Mouse (Mus musculus): ENCODE data around the gene Bckdhb. TPM values are rescaled to one million over a fixed set of nuclear protein-coding genes. Genes with fewer than 3 reads are reported as not detected.
"Not testable (repeated sequence)": the region's sequence is repeated elsewhere in the genome, so short reads cannot be mapped to it uniquely, and the experiment has no call there.

The Bckdhb gene
- polyA plus RNA-seq, 1 experiment, result 21.9 TPM

DNA sequence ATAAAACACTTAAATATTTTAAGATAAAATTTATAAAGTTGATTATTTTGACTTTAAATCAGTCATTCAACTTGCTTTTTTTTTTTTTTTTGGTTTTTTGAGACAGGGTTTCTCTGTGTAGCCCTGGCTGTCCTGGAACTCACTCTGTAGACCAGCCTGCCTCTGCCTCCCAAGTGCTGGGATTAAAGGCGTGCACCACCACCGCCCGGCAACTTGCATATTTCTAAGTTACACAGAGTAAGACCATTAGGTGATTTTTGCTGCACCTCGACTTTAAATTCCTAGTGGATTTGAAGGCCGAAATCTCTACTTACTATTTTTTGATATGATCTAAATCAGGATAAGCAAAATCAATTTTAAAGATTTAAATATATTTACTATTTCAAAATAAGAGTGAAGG, 589 bp upstream of the Bckdhb start:
- DNase-seq (ENCODE audit: low read depth), result no peak
- TF ChIP-seq POLR2A (IDR thresholded peaks at IDR 0.05; ENCODE audit: borderline replicate concordance, extremely low read depth, insufficient read depth, insufficient read length, poor library complexity, severe bottlenecking) (no peak), CTCF (IDR thresholded peaks at IDR 0.05; ENCODE audit: borderline replicate concordance, extremely low read depth, insufficient read depth, insufficient read length) (no peak)

DNA sequence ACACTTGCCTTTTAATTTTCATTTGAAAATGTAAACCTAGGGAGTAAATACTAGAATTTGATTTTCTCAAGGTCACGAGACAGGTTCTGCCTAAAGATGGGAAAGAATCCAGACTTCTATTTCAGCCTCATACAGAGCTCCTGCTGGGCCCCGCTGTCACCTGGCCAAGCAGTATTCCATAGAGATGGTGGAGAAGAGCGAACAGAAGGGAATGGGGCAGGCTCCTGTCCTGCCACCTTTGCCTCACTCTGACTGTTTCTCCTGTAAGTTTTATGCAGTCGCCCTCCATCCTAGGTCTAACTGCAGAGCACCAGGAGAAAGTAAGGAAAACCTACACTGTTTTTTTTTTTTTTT, 720 bp downstream of the Bckdhb start:
- DNase-seq (ENCODE audit: low read depth), result no peak
- no peak for TF ChIP-seq CTCF (IDR thresholded peaks at IDR 0.05; ENCODE audit: borderline replicate concordance, extremely low read depth, insufficient read depth, insufficient read length)
- no peak for TF ChIP-seq POLR2A (IDR thresholded peaks at IDR 0.05; ENCODE audit: borderline replicate concordance, extremely low read depth, insufficient read depth, insufficient read length, poor library complexity, severe bottlenecking)

DNA sequence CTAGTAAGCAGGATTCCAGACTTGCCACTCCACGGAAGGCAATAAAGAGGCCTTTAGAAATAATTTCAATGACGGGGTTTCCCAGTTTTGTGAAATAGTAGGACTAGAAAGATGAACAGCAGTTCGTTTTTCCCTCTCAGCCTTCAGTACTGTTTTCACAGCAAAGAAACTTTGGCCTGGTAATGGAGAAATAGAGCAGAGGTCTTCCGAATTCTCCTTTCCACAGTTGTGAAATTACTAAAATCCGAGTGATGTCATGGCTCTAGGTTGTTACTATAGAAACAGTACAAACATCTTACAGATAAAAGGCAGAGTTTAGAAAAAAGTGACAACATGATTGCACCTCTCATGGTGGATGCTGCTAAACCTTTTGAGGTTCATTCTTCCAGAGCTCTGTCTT, 1.4 kb downstream of the Bckdhb start:
- TF ChIP-seq CTCF (IDR thresholded peaks at IDR 0.05; ENCODE audit: borderline replicate concordance, extremely low read depth, insufficient read depth, insufficient read length) (no peak), POLR2A (IDR thresholded peaks at IDR 0.05; ENCODE audit: borderline replicate concordance, extremely low read depth, insufficient read depth, insufficient read length, poor library complexity, severe bottlenecking) (no peak)
- DNase-seq (ENCODE audit: low read depth), result no peak

DNA sequence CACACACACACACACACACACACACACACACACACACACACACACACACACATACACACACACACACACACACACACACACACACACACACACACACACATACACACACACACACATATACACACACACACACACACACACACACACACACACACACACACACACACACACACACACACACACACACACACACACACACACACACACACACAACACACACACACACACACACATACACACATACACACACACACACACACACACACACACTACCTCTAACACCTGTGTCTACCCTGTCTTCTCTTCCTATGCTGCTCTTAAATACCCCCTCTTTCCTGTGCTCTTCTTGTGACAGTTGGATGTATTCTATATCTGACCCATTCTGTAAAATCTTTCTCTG, 14.6 kb downstream of the Bckdhb start:
- DNase-seq (ENCODE audit: low read depth), result not testable (repeated sequence)

DNA sequence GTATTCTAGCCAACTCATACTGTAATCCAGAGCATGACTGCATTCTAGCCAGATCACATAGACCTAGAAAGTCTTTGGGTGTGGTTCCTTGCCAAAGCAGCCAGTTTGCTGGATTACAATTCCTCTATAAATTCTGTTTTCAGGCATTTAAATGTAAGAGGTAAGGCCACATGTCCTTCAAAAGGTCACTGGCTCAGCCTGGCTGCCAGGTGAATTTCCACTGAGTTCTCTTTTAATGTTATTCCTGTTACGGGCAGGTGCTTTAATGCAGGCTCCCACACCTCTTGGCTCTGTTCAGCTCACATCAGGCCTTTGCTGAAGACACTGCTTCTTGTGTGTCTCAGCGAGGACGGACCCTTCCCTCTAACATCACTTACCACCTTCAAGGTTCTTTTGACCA, 15.1 kb downstream of the Bckdhb start:
- TF ChIP-seq POLR2A (IDR thresholded peaks at IDR 0.05; ENCODE audit: borderline replicate concordance, extremely low read depth, insufficient read depth, insufficient read length, poor library complexity, severe bottlenecking) (no peak), CTCF (IDR thresholded peaks at IDR 0.05; ENCODE audit: borderline replicate concordance, extremely low read depth, insufficient read depth, insufficient read length) (no peak)
- DNase-seq (ENCODE audit: low read depth), result no peak

DNA sequence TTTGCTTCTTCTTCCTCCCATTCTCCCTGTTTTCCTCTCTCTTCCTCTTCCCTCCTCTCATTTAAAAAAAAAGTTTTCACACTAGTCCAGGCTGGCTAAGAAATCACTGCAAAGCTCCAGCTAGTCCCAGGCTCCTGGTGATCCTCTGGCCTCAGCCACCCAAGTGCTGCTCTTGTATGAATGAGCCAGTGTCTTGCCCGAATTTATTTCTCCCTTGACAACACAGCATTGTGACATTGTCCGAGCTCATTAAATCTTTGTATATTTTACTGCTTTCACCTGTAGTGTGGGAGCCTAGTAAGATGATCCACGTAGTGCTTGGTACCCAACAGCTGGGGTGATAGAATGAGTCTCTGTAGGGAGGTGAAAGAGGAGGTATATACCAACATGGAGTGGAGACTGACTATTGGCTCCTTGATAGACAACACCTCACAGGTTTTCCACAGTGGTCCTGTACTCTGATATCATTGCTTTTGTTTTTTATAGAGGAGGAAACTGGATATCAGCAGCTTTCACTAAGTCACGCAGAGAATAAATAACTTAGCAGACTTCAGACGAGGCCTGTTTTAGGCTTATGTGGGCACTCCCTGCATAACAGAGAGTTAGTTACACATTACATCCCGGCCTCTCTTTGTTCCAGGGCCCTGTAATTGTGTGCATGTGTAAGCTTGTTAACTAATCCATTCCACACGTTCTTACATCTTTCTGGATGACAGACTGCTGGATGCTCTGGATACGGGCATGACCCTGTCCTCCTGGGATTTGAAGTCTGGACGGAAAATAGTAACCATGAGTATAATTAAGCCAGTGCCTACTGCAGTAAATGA, 15.8 kb downstream of the Bckdhb start:
- TF ChIP-seq CTCF (IDR thresholded peaks at IDR 0.05; ENCODE audit: borderline replicate concordance, extremely low read depth, insufficient read depth, insufficient read length) (no peak), POLR2A (IDR thresholded peaks at IDR 0.05; ENCODE audit: borderline replicate concordance, extremely low read depth, insufficient read depth, insufficient read length, poor library complexity, severe bottlenecking) (no peak)
- DNase-seq (ENCODE audit: low read depth), result no peak

DNA sequence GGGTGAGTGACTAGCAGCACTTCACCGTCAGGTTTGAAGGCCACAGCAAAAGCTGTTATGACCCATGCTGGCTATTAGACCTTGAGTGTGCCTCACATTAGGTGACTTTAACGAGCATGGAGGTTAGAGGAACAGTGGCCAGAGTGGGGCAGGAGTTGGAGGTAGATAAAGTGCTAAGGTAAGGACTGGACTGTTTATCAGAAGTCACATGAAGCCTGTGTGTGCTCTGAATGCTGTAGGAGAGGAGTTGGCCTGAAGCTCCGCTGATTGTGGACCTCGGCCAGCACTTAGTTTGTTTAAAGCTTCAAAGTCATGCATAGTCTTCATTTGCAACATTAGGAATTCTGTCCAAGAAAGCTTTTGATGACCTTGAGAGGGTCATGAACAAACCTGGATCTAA, 26.4 kb downstream of the Bckdhb start:
- TF ChIP-seq CTCF (IDR thresholded peaks at IDR 0.05; ENCODE audit: borderline replicate concordance, extremely low read depth, insufficient read depth, insufficient read length), result no peak
- no peak for TF ChIP-seq POLR2A (IDR thresholded peaks at IDR 0.05; ENCODE audit: borderline replicate concordance, extremely low read depth, insufficient read depth, insufficient read length, poor library complexity, severe bottlenecking)
- no peak for DNase-seq (ENCODE audit: low read depth)

DNA sequence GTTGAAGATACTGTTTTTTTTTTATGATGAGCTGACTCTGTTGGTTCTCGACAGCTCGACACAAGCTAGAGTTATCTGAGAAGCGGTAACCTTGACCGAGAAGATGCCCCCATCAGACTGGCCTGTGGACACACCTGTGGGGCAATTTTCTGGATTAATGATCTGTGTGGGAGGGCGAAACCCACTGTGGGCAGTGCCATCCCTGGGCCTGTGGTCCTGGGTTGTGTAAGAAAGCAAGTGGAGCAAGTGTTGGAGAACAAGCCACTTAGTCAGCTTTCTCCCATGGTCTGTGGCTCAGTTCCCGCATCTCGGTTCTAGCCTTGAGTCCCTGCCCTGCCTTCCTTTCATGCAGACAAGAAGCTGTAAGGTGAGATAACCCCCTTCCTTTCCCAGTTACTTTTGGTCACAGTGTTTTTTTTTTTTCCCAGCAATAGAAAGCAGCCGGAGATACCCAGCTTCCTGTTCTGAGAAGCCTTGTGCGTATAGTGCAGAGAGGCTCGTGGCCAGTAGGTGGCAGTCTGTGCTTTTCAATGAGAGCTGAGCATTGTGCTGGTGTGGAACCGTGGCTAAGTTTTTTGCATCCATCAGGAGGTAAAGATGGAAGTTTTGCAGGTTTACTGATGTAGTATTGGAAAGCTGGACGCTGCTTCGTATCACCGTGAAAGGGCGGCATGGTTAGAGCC, 31.8 kb downstream of the Bckdhb start:
- TF ChIP-seq CTCF (IDR thresholded peaks at IDR 0.05; ENCODE audit: borderline replicate concordance, extremely low read depth, insufficient read depth, insufficient read length) (peak; percentile 93), POLR2A (IDR thresholded peaks at IDR 0.05; ENCODE audit: borderline replicate concordance, extremely low read depth, insufficient read depth, insufficient read length, poor library complexity, severe bottlenecking) (no peak)
- peak; percentile 90 for DNase-seq (ENCODE audit: low read depth)

DNA sequence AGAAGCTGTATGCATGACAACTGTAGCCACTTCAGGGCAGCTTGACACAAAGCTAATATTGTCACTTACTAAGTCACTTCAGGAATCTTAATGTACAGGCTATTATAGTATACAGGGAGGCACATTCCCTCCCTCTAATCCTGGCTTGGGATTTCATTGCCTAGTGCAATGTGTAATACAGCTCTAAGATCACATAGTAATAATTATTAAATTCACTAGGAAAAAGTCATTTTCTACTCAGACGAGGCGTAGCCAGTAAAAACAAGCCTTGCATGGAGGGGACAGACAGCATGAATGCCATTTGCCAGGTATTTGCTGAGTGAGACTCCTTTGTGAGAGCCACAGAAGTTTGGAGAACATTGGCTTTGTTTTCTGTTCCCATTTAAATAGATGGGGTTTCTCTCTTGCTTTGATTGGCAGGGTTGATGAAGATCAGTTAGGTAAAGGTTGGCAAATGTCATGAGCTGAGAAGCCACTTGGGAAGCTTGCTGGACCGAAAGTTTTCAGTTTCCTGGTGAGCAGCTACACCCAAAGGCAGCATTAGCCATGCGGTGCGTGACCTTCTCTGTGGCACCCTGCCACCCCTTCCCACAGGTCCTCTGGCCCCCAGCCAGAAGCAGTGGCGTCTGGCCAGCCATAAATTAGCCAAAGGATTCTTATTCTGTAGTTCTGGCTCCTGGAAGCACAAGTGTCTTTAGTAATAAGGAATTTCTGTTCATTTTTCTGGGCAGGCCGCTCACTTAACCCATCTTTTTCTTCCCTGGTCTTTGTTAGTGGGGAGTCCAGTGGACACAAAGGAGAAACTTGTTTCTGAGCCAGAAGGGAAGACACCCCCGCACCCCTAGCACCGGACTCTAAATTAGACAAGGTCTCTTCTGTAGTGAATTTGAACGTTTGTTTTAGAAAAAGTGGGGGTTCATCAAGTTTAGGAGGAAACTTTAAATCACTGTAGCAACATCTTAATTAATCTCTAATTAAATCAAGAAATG, 37.4 kb downstream of the Bckdhb start:
- TF ChIP-seq POLR2A (IDR thresholded peaks at IDR 0.05; ENCODE audit: borderline replicate concordance, extremely low read depth, insufficient read depth, insufficient read length, poor library complexity, severe bottlenecking), result no peak
- TF ChIP-seq CTCF (IDR thresholded peaks at IDR 0.05; ENCODE audit: borderline replicate concordance, extremely low read depth, insufficient read depth, insufficient read length), result no peak
- peak; percentile 89 for DNase-seq (ENCODE audit: low read depth)

DNA sequence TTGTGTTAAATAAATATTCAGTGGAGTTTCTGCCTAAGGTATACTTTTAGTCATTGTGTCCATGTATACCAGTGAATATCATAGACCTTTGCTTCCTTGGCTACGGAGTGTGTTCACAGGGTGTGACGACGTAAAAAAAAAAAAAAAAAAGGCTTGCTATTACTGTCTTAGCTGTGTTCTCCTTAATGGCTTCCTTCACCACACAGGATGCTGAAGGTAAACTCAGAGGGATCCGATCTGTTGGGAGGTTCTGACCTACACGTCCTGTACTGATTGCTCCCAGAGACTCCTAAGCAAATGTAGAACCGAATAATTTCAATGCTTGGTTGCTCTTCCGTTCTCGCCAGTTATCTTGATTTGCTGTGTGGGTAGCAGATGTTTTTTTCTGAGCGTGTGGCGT, 38.4 kb downstream of the Bckdhb start:
- no peak for TF ChIP-seq CTCF (IDR thresholded peaks at IDR 0.05; ENCODE audit: borderline replicate concordance, extremely low read depth, insufficient read depth, insufficient read length)
- TF ChIP-seq POLR2A (IDR thresholded peaks at IDR 0.05; ENCODE audit: borderline replicate concordance, extremely low read depth, insufficient read depth, insufficient read length, poor library complexity, severe bottlenecking), result no peak

DNA sequence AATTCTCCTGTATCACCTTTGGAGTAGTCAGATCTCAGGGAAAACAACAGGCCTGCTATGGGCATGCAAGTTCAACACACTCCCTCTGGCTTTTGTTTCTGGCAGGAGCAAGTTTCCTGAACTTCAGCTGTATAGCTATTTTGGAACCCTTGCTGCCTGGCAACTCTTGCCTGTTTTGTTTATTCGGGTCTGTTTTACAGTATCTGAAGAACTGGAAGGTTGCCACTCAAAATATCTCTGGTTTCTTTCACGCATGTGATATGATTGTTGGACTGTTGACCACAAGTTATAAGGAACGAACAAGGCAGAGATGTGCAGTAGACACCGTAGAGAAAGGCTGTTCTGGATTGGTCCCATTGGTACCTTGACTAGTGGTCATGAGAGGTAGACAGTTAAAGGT, 39.4 kb downstream of the Bckdhb start:
- TF ChIP-seq CTCF (IDR thresholded peaks at IDR 0.05; ENCODE audit: borderline replicate concordance, extremely low read depth, insufficient read depth, insufficient read length) (no peak), POLR2A (IDR thresholded peaks at IDR 0.05; ENCODE audit: borderline replicate concordance, extremely low read depth, insufficient read depth, insufficient read length, poor library complexity, severe bottlenecking) (no peak)
- DNase-seq (ENCODE audit: low read depth), result no peak

More for the DNA sequence above, 38.4 kb downstream of the Bckdhb start:
- DNase-seq (ENCODE audit: low read depth), result peak; percentile 30
